Mouse (Mus musculus): ENCODE measurements around the gene Cbx2. TPM values are rescaled to one million over a fixed set of nuclear protein-coding genes. Genes with fewer than 3 reads are reported as not detected.

Cbx2 gene
- polyA plus RNA-seq, 1 experiment from 2014 or later, result 23.8 TPM

DNA sequence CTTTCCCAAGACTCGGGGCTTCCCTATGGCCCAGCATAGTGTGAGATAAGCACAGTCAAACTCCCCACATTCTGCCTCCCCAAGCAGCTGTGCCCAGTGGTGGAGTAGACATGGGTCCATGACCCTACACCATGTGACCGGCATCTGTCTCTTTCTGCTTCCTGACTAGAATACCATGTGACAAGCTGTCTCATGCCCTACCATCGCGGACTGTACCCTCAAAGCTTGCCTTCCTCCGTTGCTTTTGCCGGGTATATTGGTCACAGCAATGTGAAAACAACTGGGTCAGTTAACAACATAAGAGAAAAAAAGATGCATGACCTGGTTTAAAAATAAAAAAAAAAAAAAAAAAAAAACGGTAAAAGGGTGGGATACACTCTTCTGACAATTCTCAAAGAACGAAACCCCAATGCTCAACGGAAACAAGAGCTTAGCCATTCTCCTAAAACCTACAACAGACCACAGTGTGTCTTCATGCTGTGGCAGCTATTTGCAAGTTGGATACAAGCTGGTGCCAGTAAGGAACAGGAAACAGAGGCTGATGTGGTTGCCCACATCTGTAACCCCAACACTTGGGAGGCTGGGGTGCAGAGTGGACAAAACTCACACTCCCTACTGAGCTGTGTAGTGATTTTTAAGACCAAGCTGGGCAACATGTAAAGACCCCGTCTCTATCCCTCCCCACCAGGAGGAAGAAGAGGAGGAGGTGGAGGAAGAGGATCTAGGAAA, 17.1 kb upstream of the Cbx2 start:
- Histone ChIP-seq H3K27ac (ENCODE audit: low read depth, low read length) (no peak overlapping the region), H3K4me1 (ENCODE audit: control insufficient read depth, insufficient read depth, low read length) (no peaks in the 10 kb centered on the region), H3K9me3 (replicated peaks; ENCODE audit: control insufficient read depth, low read length) (no peaks in the 10 kb centered on the region; the same call in 1 of the 2 replicates), H3K9ac (ENCODE audit: low read depth, low read length) (no peak overlapping the region), H3K4me2 (no peak overlapping the region), H3K36me3 (ENCODE audit: control insufficient read depth, insufficient read depth, low read length) (no peaks in the 10 kb centered on the region), H3K4me3 (ENCODE audit: low read depth, low read length) (no peak overlapping the region), H3K27me3 (ENCODE audit: control insufficient read depth, insufficient read depth, low read length) (peaks cover 3% of the 10 kb centered on the region; the same call in 1 of the 2 replicates)
- WGBS (ENCODE audit: insufficient replicate concordance), result 82% methylated on average over 10 of the region's 10 CpGs
- ATAC-seq (replicated peaks; ENCODE audit: insufficient number of reproducible peaks, low FRiP score, low TSS enrichment), result no peak

DNA sequence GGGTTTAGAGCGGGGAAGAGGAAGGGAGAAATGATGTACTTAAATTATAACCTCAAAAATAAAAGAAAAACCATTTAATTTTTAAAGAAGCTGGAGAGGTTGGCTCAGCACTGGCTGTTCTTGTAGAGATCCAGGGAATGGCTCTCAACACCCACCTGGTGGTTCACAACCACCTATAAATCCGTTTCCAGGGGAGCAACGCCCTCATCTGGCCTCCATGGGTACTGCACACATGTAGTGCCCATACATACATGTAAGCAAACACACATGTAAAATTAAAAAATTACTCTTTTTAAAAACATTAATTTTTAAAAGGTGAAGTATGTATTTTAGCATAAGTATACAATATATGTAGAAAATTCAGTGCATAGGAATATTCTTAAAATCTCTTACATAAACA, 16.3 kb upstream of the Cbx2 start:
- 63% methylated on average over 3 of the region's 3 CpGs for WGBS (ENCODE audit: insufficient replicate concordance)
- no peak for ATAC-seq (replicated peaks; ENCODE audit: insufficient number of reproducible peaks, low FRiP score, low TSS enrichment)
- Histone ChIP-seq H3K4me3 (ENCODE audit: low read depth, low read length) (no peak overlapping the region), H3K9me3 (replicated peaks; ENCODE audit: control insufficient read depth, low read length) (no peaks in the 10 kb centered on the region), H3K4me1 (ENCODE audit: control insufficient read depth, insufficient read depth, low read length) (no peaks in the 10 kb centered on the region), H3K27me3 (ENCODE audit: control insufficient read depth, insufficient read depth, low read length) (no peaks in the 10 kb centered on the region), H3K36me3 (ENCODE audit: control insufficient read depth, insufficient read depth, low read length) (no peaks in the 10 kb centered on the region), H3K9ac (ENCODE audit: low read depth, low read length) (no peak overlapping the region), H3K27ac (ENCODE audit: low read depth, low read length) (no peak overlapping the region), H3K4me2 (no peak overlapping the region)

- Histone ChIP-seq H3K4me1 (ENCODE audit: control insufficient read depth, insufficient read depth, low read length) (no peaks in the 10 kb centered on the region), H3K9ac (ENCODE audit: low read depth, low read length) (peak overlapping the region; percentile 50; the same call in 1 of the 2 replicates), H3K4me2 (peak overlapping the region; percentile 63), H3K27me3 (ENCODE audit: control insufficient read depth, insufficient read depth, low read length) (no peaks in the 10 kb centered on the region), H3K9me3 (replicated peaks; ENCODE audit: control insufficient read depth, low read length) (no peaks in the 10 kb centered on the region), H3K27ac (ENCODE audit: low read depth, low read length) (no peak overlapping the region), H3K4me3 (ENCODE audit: low read depth, low read length) (peak overlapping the region; percentile 34), H3K36me3 (ENCODE audit: control insufficient read depth, insufficient read depth, low read length) (no peaks in the 10 kb centered on the region)
- WGBS (ENCODE audit: insufficient replicate concordance), result 18% methylated on average over 21 of the region's 21 CpGs
- ATAC-seq (replicated peaks; ENCODE audit: insufficient number of reproducible peaks, low FRiP score, low TSS enrichment), result no peak
Measured at GRCm38 (mm10) chr11:119007461-119008456, 15.0 kb upstream of the Cbx2 start.

- Histone ChIP-seq H3K4me3 (ENCODE audit: low read depth, low read length) (no peak overlapping the region), H3K9ac (ENCODE audit: low read depth, low read length) (no peak overlapping the region), H3K27me3 (ENCODE audit: control insufficient read depth, insufficient read depth, low read length) (0 out of 2 replicates have a peak, but pooled peaks cover 3% of the 10 kb centered on the region), H3K36me3 (ENCODE audit: control insufficient read depth, insufficient read depth, low read length) (no peaks in the 10 kb centered on the region), H3K4me1 (ENCODE audit: control insufficient read depth, insufficient read depth, low read length) (no peaks in the 10 kb centered on the region), H3K27ac (ENCODE audit: low read depth, low read length) (no peak overlapping the region), H3K4me2 (no peak overlapping the region), H3K9me3 (replicated peaks; ENCODE audit: control insufficient read depth, low read length) (no peaks in the 10 kb centered on the region)
- ATAC-seq (replicated peaks; ENCODE audit: insufficient number of reproducible peaks, low FRiP score, low TSS enrichment), result no peak
- 81% methylated on average over 7 of the region's 7 CpGs for WGBS (ENCODE audit: insufficient replicate concordance)
Measured at GRCm38 (mm10) chr11:119014455-119014854, 8.3 kb upstream of the Cbx2 start.

DNA sequence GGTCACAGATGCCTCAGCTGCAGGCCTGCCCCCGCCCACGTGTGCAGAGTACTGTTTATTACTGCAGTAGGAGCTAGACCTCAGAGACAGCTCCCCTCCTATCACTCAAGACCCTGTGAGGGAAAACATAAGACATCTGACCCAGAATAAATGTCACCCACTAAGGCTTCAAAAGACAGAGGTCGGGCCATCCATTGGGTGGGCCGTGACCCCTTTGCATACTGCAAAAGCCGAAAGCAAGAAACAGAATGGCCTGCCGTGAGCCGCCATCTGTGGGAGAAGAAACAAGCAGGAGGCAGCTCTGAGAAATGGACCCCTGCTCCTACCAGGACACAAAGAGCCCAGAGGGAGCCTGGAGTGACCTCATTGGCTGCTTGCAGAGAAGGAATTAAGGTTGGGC, 5.3 kb upstream of the Cbx2 start:
- H3K27me3 ChIP-seq (ENCODE audit: control insufficient read depth, insufficient read depth, low read length), result peaks cover 15% of the 10 kb centered on the region
- no peak overlapping the region for H3K4me2 ChIP-seq
- no peak overlapping the region for H3K9ac ChIP-seq (ENCODE audit: low read depth, low read length)
- H3K36me3 ChIP-seq (ENCODE audit: control insufficient read depth, insufficient read depth, low read length), result no peaks in the 10 kb centered on the region
- H3K4me1 ChIP-seq (ENCODE audit: control insufficient read depth, insufficient read depth, low read length), result no peaks in the 10 kb centered on the region
- no peak for ATAC-seq (replicated peaks; ENCODE audit: insufficient number of reproducible peaks, low FRiP score, low TSS enrichment)
- H3K27ac ChIP-seq (ENCODE audit: low read depth, low read length), result no peak overlapping the region
- WGBS (ENCODE audit: insufficient replicate concordance), result 78% methylated on average over 7 of the region's 7 CpGs
- H3K9me3 ChIP-seq (replicated peaks; ENCODE audit: control insufficient read depth, low read length), result no peaks in the 10 kb centered on the region
- H3K4me3 ChIP-seq (ENCODE audit: low read depth, low read length), result no peak overlapping the region

DNA sequence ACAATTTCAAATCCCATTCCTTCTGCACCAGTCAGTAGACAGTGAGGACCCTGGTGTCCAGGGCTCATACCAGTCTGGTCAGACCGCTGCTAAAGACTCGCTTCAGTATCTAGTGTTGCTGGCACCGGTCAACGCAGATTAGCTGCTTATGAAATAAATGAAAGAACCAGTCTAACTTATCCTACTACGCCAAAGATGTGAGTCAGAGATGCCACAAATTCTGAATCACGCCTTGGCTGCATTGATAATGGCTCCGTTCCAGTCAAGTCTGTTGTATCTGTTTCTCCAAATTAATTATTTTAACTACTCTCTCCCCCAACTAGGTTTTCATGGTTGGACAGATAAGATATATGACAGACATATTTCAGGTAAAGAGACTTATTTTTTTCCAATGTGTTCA, 1.6 kb upstream of the Cbx2 start:
- no peak overlapping the region for H3K27ac ChIP-seq (ENCODE audit: low read depth, low read length)
- no peak overlapping the region for H3K4me2 ChIP-seq
- peaks cover 24% of the 10 kb centered on the region for H3K4me1 ChIP-seq (ENCODE audit: control insufficient read depth, insufficient read depth, low read length)
- H3K27me3 ChIP-seq (ENCODE audit: control insufficient read depth, insufficient read depth, low read length), result peaks cover 15% of the 10 kb centered on the region
- ATAC-seq (replicated peaks; ENCODE audit: insufficient number of reproducible peaks, low FRiP score, low TSS enrichment), result no peak
- no peaks in the 10 kb centered on the region for H3K9me3 ChIP-seq (replicated peaks; ENCODE audit: control insufficient read depth, low read length)
- H3K9ac ChIP-seq (ENCODE audit: low read depth, low read length), result no peak overlapping the region
- 82% methylated on average over 7 of the region's 7 CpGs for WGBS (ENCODE audit: insufficient replicate concordance)
- no peaks in the 10 kb centered on the region for H3K36me3 ChIP-seq (ENCODE audit: control insufficient read depth, insufficient read depth, low read length)
- no peak overlapping the region for H3K4me3 ChIP-seq (ENCODE audit: low read depth, low read length)

GRCm38 (mm10) chr11:119022068-119022894, 481 bp upstream of the Cbx2 start:
- no peak for ATAC-seq (replicated peaks; ENCODE audit: insufficient number of reproducible peaks, low FRiP score, low TSS enrichment)
- Histone ChIP-seq H3K4me3 (ENCODE audit: low read depth, low read length) (peak overlapping the region; percentile 78), H3K36me3 (ENCODE audit: control insufficient read depth, insufficient read depth, low read length) (peaks cover 9% of the 10 kb centered on the region), H3K9me3 (replicated peaks; ENCODE audit: control insufficient read depth, low read length) (no peaks in the 10 kb centered on the region), H3K9ac (ENCODE audit: low read depth, low read length) (peak overlapping the region; percentile 93), H3K4me1 (ENCODE audit: control insufficient read depth, insufficient read depth, low read length) (peaks cover 29% of the 10 kb centered on the region), H3K4me2 (peak overlapping the region; percentile 87), H3K27ac (ENCODE audit: low read depth, low read length) (peak overlapping the region; percentile 77), H3K27me3 (ENCODE audit: control insufficient read depth, insufficient read depth, low read length) (peaks cover 15% of the 10 kb centered on the region)
- 7% methylated on average over 42 of the region's 42 CpGs for WGBS (ENCODE audit: insufficient replicate concordance)

GRCm38 (mm10) chr11:119023616-119023980, 836 bp downstream of the Cbx2 start:
- under 1% methylated on average over 15 of the region's 15 CpGs for WGBS (ENCODE audit: insufficient replicate concordance)
- peak overlapping the region; percentile 77 for H3K27ac ChIP-seq (ENCODE audit: low read depth, low read length)
- ATAC-seq (replicated peaks; ENCODE audit: insufficient number of reproducible peaks, low FRiP score, low TSS enrichment), result no peak
- H3K4me3 ChIP-seq (ENCODE audit: low read depth, low read length), result peak overlapping the region; percentile 78
- H3K36me3 ChIP-seq (ENCODE audit: control insufficient read depth, insufficient read depth, low read length), result peaks cover 15% of the 10 kb centered on the region
- peaks cover 29% of the 10 kb centered on the region for H3K4me1 ChIP-seq (ENCODE audit: control insufficient read depth, insufficient read depth, low read length)
- H3K9ac ChIP-seq (ENCODE audit: low read depth, low read length), result peak overlapping the region; percentile 93
- H3K9me3 ChIP-seq (replicated peaks; ENCODE audit: control insufficient read depth, low read length), result no peaks in the 10 kb centered on the region
- peak overlapping the region; percentile 87 for H3K4me2 ChIP-seq
- H3K27me3 ChIP-seq (ENCODE audit: control insufficient read depth, insufficient read depth, low read length), result peaks cover 15% of the 10 kb centered on the region
